Mouse (Mus musculus) cortical plate, adult 2 months (tissue): ENCODE measurements around the gene Rad51b.

Source experiments
- CTCF ChIP-seq: fragments of 200-500 bp; IDR thresholded peaks from 2 replicates; pipeline ENCODE4 v1.5.1; 2011; ENCODE audit warnings: mild to moderate bottlenecking, control low read depth, low read length; ENCODE audit not compliant: insufficient read depth; ENCODE audit errors: extremely low read depth
- POLR2A ChIP-seq: fragments of 200-500 bp; IDR thresholded peaks from 2 replicates; pipeline ENCODE4 v1.6.1; 2011; ENCODE audit warnings: mild to moderate bottlenecking, low read length, control low read depth; ENCODE audit not compliant: insufficient read depth; ENCODE audit errors: extremely low read depth

DNA sequence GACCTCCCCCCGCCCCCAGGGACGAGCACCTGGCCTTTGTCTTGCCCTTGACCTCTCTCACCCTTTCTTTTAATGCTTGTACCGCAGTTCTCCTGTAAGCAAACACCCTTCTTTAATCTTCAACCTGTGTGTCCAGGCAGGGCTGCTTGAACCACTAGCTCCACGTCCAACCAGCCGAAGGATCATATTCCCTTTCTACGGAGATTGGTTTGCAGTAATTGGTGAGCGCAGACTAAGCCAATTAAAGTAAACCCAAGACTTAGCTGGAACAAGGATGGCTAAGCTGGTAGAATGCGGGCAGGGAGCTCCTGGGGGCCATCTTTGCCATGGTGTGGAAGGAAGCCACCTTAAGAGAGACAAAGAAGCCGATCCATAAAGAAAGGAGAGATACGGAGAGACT is 490.5 kb downstream of the Rad51b start:
- TF ChIP-seq CTCF (no peak), POLR2A (no peak)
